Mouse (Mus musculus) mature B cell (primary cell): ENCODE data around the gene Phactr4.

ENCODE experiments used
- in situ Hi-C: fragments of 300-500 bp; cut with MboI; formaldehyde crosslinking; loops from 2 replicates; pipeline ENCODE4 v1.14.3; 2019

Phactr4 gene

GRCm38 (mm10) chr4:132411322-132412094 is 10.8 kb downstream of the Phactr4 start:
- in situ Hi-C loops, result no loop called here

- in situ Hi-C loops, result no loop called here
Measured at GRCm38 (mm10) chr4:132409587-132410229, 12.6 kb downstream of the Phactr4 start.

GRCm38 (mm10) chr4:132406393-132407189 is 15.7 kb downstream of the Phactr4 start:
- in situ Hi-C loops, result no loop called here

GRCm38 (mm10) chr4:132404588-132404987 is 17.7 kb downstream of the Phactr4 start:
- in situ Hi-C loops, result no loop called here

GRCm38 (mm10) chr4:132403063-132403660 is 19.1 kb downstream of the Phactr4 start:
- in situ Hi-C loops, result no loop called here

GRCm38 (mm10) chr4:132401016-132401415 is 21.3 kb downstream of the Phactr4 start:
- in situ Hi-C loops, result no loop called here

- in situ Hi-C loops, result no loop called here
Measured at GRCm38 (mm10) chr4:132398863-132399262, 23.4 kb downstream of the Phactr4 start.

GRCm38 (mm10) chr4:132398045-132398774 is 24.1 kb downstream of the Phactr4 start:
- in situ Hi-C loops, result no loop called here

- in situ Hi-C loops, result no loop called here
Measured at GRCm38 (mm10) chr4:132397120-132397519, 25.2 kb downstream of the Phactr4 start.

GRCm38 (mm10) chr4:132396251-132396650 is 26.0 kb downstream of the Phactr4 start:
- in situ Hi-C loops, result no loop called here

- in situ Hi-C loops, result no loop called here
Measured at GRCm38 (mm10) chr4:132391063-132391740, 31.1 kb downstream of the Phactr4 start.

- in situ Hi-C loops, result no loop called here
Measured at GRCm38 (mm10) chr4:132389302-132389701, 33.0 kb downstream of the Phactr4 start.

GRCm38 (mm10) chr4:132387617-132388016 is 34.7 kb downstream of the Phactr4 start:
- in situ Hi-C loops, result no loop called here

- in situ Hi-C loops, result no loop called here
Measured at GRCm38 (mm10) chr4:132386846-132387245, 35.4 kb downstream of the Phactr4 start.

GRCm38 (mm10) chr4:132385771-132386410 is 36.4 kb downstream of the Phactr4 start:
- in situ Hi-C loops, result no loop called here

GRCm38 (mm10) chr4:132383455-132383854 is 38.8 kb downstream of the Phactr4 start:
- in situ Hi-C loops, result no loop called here

- in situ Hi-C loops, result no loop called here
Measured at GRCm38 (mm10) chr4:132382296-132382695, 40.0 kb downstream of the Phactr4 start.

- in situ Hi-C loops, result no loop called here
Measured at GRCm38 (mm10) chr4:132380965-132381616, 41.2 kb downstream of the Phactr4 start.

- in situ Hi-C loops, result no loop called here
Measured at GRCm38 (mm10) chr4:132373820-132374219, 48.5 kb downstream of the Phactr4 start.
